Mouse (Mus musculus) hindbrain, postnatal 0 days (tissue): Measurements from ENCODE around the gene Gm49322. TPM values are rescaled to one million over a fixed set of nuclear protein-coding genes. Genes with fewer than 3 reads are reported as not detected.
"Not testable (repeated sequence)": the region's sequence is repeated elsewhere in the genome, so short reads cannot be mapped to it uniquely, and the experiment has no call there.

Experiments
- ATAC-seq: fragments of 200-750 bp; cut with Nextera tagmentation; 2 replicates; pipeline ENCODE4 v1.8.0; 2017; ENCODE audit warnings: mild to moderate bottlenecking, moderate TSS enrichment, moderate library complexity
- DNase-seq: peaks from one replicate; pipeline ENCODE4 v3.0.0-alpha.2; 2015; ENCODE audit warnings: low spot score
- H3K27ac ChIP-seq: fragments of 300-500 bp; sonication (generic); 2 replicates; pipeline ENCODE4 v1.5.1; 2014; ENCODE audit warnings: mild to moderate bottlenecking
- H3K27me3 ChIP-seq: fragments of 300-500 bp; sonication (generic); 2 replicates; pipeline ENCODE4 v1.6.1; 2014; ENCODE audit warnings: low read length, mixed read lengths; ENCODE audit not compliant: insufficient read depth
- H3K36me3 ChIP-seq: fragments of 300-500 bp; sonication (generic); 2 replicates; pipeline ENCODE4 v1.6.1; 2014; ENCODE audit warnings: low read length, mixed read lengths; ENCODE audit not compliant: insufficient read depth
- H3K4me1 ChIP-seq: fragments of 300-500 bp; sonication (generic); 2 replicates; pipeline ENCODE4 v1.6.1; 2014; ENCODE audit warnings: antibody characterized with exemption, low read length, mixed read lengths; ENCODE audit not compliant: insufficient read depth
- H3K4me2 ChIP-seq: fragments of 300-500 bp; sonication (generic); 2 replicates; pipeline ENCODE4 v1.6.1; 2014; ENCODE audit warnings: low read depth, mild to moderate bottlenecking, low read length, moderate library complexity, mixed read lengths
- H3K4me3 ChIP-seq: fragments of 300-500 bp; sonication (generic); 2 replicates; pipeline ENCODE4 v1.5.1; 2014; ENCODE audit warnings: low read length
- H3K9ac ChIP-seq: fragments of 300-500 bp; sonication (generic); replicated peaks from 2 replicates; pipeline ENCODE4 v1.6.1; 2014; ENCODE audit warnings: mild to moderate bottlenecking, low read length, moderate library complexity, mixed read lengths
- H3K9me3 ChIP-seq: fragments of 300-500 bp; sonication (generic); 2 replicates; pipeline ENCODE4 v1.6.1; 2016; ENCODE audit warnings: low read length, mixed read lengths
- CTCF ChIP-seq: IDR thresholded peaks from 2 replicates; pipeline ENCODE4 v1.5.1; 2016; ENCODE audit warnings: antibody characterized with exemption, control low read depth, low read depth
- whole genome bisulfite sequencing: fragments of 180-500 bp; shearing (Covaris S2); extraction: QIAGEN DNeasy Blood & Tissue Kit; methylation state at CpG from one replicate; pipeline ENCODE4 v1.1.7; 2014; 5-methylcytosine and 5-hydroxymethylcytosine counted together
- polyA plus RNA-seq: library from polyadenylated mRNA; unstranded; fragments of >200 nt; fragmentation: Nextera tagmentation; extraction: Ambion mirVana; gene quantifications from 2 replicates; pipeline ENCODE4 v1.2.1, GENCODE M21; 2015
- total RNA-seq: library from RNA; depleted of rRNA; stranded (reverse); fragments of >200 nt; gene quantifications from 2 replicates; pipeline ENCODE4 v1.2.3, GENCODE M21; 2014

The Gm49322 gene
- total and polyA plus RNA-seq, 2 experiments from 2014 or later = 1.1 to 2.2 TPM

DNA sequence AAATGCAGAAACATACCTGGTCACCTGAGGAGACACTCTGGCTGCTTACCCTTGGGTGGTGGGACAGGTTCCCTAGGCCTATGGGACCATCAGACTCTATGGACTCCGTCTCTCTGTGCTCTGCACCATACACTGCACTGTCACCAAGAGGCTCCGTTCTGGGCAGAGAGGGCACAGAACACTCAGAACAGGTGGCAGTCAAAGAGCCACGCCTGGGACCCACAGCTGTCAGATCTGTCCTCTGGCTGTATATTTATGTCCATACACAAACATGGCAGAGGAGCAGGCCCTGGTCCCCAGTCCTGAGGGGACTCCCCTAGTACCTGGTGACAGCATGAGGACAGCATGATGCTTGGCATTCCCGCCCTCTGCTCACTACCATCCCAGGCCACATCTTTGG is 19.9 kb downstream of the Gm49322 start:
- H3K4me1 ChIP-seq = peaks cover 16% of the 10 kb centered on the region
- no peak for TF ChIP-seq CTCF
- H3K36me3 ChIP-seq = no peaks in the 10 kb centered on the region
- no peak overlapping the region for H3K4me2 ChIP-seq
- ATAC-seq = no peak
- H3K27ac ChIP-seq = no peak overlapping the region
- no peaks in the 10 kb centered on the region for H3K27me3 ChIP-seq
- WGBS = 91% methylated on average over 4 of the region's 4 CpGs
- no peak for DNase-seq
- H3K9ac ChIP-seq = no peak overlapping the region
- H3K4me3 ChIP-seq = no peak overlapping the region
- H3K9me3 ChIP-seq = no peaks in the 10 kb centered on the region

DNA sequence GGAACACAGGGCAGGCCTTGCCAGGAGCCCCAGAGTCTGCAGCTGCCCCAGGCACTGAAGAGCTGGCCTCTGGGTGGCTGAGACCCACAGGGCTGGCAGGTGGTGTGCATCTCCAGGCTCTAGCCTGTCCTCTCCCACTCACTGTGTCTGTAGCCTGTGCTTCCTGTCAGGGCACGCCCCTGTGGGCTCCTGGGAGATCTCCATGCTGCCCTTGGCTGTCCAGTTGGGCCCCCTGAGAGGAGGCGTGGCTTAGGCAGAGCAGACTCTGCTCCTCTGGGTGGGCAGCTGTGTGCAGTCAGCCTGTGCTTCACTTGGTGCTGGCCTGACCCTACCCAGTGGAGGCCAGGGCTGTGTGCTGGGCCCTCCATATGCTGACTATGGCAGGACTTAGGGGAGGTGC is 21.9 kb downstream of the Gm49322 start:
- H3K36me3 ChIP-seq = no peaks in the 10 kb centered on the region
- H3K9me3 ChIP-seq = no peaks in the 10 kb centered on the region
- no peak overlapping the region for H3K4me2 ChIP-seq
- H3K4me1 ChIP-seq = peaks cover 12% of the 10 kb centered on the region
- H3K9ac ChIP-seq = no peak overlapping the region
- no peak overlapping the region for H3K4me3 ChIP-seq
- no peaks in the 10 kb centered on the region for H3K27me3 ChIP-seq
- DNase-seq = no peak
- 54% methylated on average over 2 of the region's 2 CpGs for WGBS
- no peak overlapping the region for H3K27ac ChIP-seq
- TF ChIP-seq CTCF = no peak
- no peak for ATAC-seq

GRCm38 (mm10) chr10:80628925-80629324 is 23.1 kb downstream of the Gm49322 start:
- Histone ChIP-seq H3K36me3 (0 out of 2 replicates have a peak, but pooled peaks cover under 1% of the 10 kb centered on the region), H3K9me3 (no peaks in the 10 kb centered on the region), H3K9ac (no peak overlapping the region; the same call in 1 of the 2 replicates), H3K27ac (0 out of 2 replicates have a peak overlapping the region, but pooled peaks have one; percentile 2), H3K27me3 (no peaks in the 10 kb centered on the region), H3K4me1 (peaks cover 4% of the 10 kb centered on the region), H3K4me3 (no peak overlapping the region), H3K4me2 (no peak overlapping the region)
- DNase-seq (no peak), ATAC-seq (no peak)
- no peak for TF ChIP-seq CTCF
- 84% methylated on average over 9 of the region's 9 CpGs for WGBS

DNA sequence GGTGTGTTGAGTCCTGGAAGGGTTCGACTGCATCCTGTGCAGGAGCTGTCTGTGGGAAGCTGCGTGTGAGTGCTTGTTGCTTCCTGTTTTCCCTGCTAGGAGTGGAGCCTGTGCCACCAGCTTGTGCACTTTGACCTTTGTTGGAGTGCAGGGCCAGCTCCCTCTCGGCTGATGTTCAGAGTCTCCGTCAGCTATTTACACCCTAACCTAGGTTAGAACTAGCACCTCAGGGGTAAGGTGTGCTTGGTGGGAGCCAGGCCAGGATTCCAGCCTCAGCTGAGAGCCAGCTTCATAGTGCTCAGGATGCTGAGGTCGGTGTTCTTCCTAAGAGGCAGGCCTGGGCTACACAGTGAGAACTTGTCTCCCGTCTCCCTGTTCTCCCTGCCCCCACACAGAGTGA is 29.5 kb downstream of the Gm49322 start:
- 84% methylated on average over 6 of the region's 6 CpGs for WGBS
- Histone ChIP-seq H3K36me3 (peaks cover 49% of the 10 kb centered on the region), H3K4me2 (no peak overlapping the region), H3K9me3 (no peaks in the 10 kb centered on the region), H3K4me1 (no peaks in the 10 kb centered on the region), H3K4me3 (no peak overlapping the region), H3K9ac (no peak overlapping the region), H3K27me3 (no peaks in the 10 kb centered on the region), H3K27ac (no peak overlapping the region)
- TF ChIP-seq CTCF = no peak
- ATAC-seq (no peak), DNase-seq (no peak)

DNA sequence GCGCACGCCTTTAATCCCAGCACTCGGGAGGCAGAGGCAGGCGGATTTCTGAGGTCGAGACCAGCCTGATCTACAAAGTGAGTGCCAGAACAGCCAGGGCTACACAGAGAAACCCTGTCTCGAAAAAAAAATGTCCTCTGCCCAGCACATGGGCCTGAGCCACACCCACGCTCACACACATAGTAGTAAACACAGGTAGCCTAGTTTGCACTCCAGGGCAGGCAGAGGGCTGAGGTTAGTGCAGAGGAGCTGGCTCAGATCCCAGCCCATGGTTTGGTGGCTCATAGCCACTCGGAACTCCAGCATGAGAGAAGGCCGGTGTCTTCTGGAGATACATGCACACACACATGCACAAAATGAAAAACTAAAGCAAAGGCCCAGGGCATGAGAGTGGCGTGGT is 41.1 kb downstream of the Gm49322 start:
- Histone ChIP-seq H3K4me1 (no peaks in the 10 kb centered on the region), H3K36me3 (peaks cover 37% of the 10 kb centered on the region), H3K4me2 (no peak overlapping the region), H3K4me3 (no peak overlapping the region), H3K27ac (no peak overlapping the region), H3K27me3 (no peaks in the 10 kb centered on the region), H3K9ac (no peak overlapping the region), H3K9me3 (no peaks in the 10 kb centered on the region)
- TF ChIP-seq CTCF = no peak
- WGBS = 93% methylated on average over 10 of the region's 10 CpGs
- no peak for DNase-seq
- no peak for ATAC-seq

GRCm38 (mm10) chr10:80649910-80650309 is 44.1 kb downstream of the Gm49322 start:
- ATAC-seq, H3K27ac ChIP-seq, H3K4me3 ChIP-seq, H3K4me2 ChIP-seq, H3K9me3 ChIP-seq, H3K9ac ChIP-seq, DNase-seq, H3K4me1 ChIP-seq, H3K27me3 ChIP-seq: not testable (repeated sequence)
- WGBS = 89% methylated on average over 6 of the region's 6 CpGs
- peaks cover 20% of the 10 kb centered on the region for H3K36me3 ChIP-seq

GRCm38 (mm10) chr10:80650392-80650791 is 44.6 kb downstream of the Gm49322 start:
- H3K4me2 ChIP-seq = no peak overlapping the region
- ATAC-seq = no peak
- no peak overlapping the region for H3K4me3 ChIP-seq
- no peaks in the 10 kb centered on the region for H3K9me3 ChIP-seq
- H3K9ac ChIP-seq = no peak overlapping the region
- DNase-seq = no peak
- WGBS = 93% methylated on average over 10 of the region's 10 CpGs
- peaks cover 16% of the 10 kb centered on the region for H3K36me3 ChIP-seq
- no peaks in the 10 kb centered on the region for H3K27me3 ChIP-seq
- H3K4me1 ChIP-seq = peaks cover 7% of the 10 kb centered on the region; the same call in 1 of the 2 replicates
- no peak overlapping the region for H3K27ac ChIP-seq
- TF ChIP-seq CTCF = no peak
